Mouse (Mus musculus) limb, embryonic 15.5 days (tissue): Measurements from ENCODE around the gene Fam205a4. TPM values are rescaled to one million over a fixed set of nuclear protein-coding genes. Genes with fewer than 3 reads are reported as not detected.
"Not testable (repeated sequence)": the region's sequence is repeated elsewhere in the genome, so short reads cannot be mapped to it uniquely, and the experiment has no call there.

ENCODE experiments used
- ATAC-seq: fragments of 200-750 bp; cut with Nextera tagmentation; 2 replicates; pipeline ENCODE4 v1.8.0; 2017; ENCODE audit warnings: low read depth, moderate TSS enrichment; ENCODE audit not compliant: insufficient number of reproducible peaks, low FRiP score, low TSS enrichment
- H3K27ac ChIP-seq: fragments of 300-500 bp; sonication (generic); 2 replicates; pipeline ENCODE4 v1.5.1; 2015; ENCODE audit warnings: moderate library complexity, mild to moderate bottlenecking, inconsistent platforms
- H3K27me3 ChIP-seq: fragments of 300-500 bp; sonication (generic); 2 replicates; pipeline ENCODE4 v1.6.1; 2015; ENCODE audit warnings: inconsistent platforms
- H3K36me3 ChIP-seq: fragments of 300-500 bp; sonication (generic); 2 replicates; pipeline ENCODE4 v1.6.1; 2015; ENCODE audit warnings: inconsistent platforms
- H3K4me1 ChIP-seq: fragments of 300-500 bp; sonication (generic); 2 replicates; pipeline ENCODE4 v1.6.1; 2015; ENCODE audit warnings: inconsistent platforms
- H3K4me2 ChIP-seq: fragments of 300-500 bp; sonication (generic); 2 replicates; pipeline ENCODE4 v1.6.1; 2015; ENCODE audit warnings: mild to moderate bottlenecking, inconsistent platforms
- H3K4me3 ChIP-seq: fragments of 300-500 bp; sonication (generic); 2 replicates; pipeline ENCODE4 v1.5.1; 2015; ENCODE audit warnings: mild to moderate bottlenecking, inconsistent platforms
- H3K9ac ChIP-seq: fragments of 300-500 bp; sonication (generic); 2 replicates; pipeline ENCODE4 v1.6.1; 2015; ENCODE audit warnings: inconsistent platforms
- H3K9me3 ChIP-seq: fragments of 300-500 bp; sonication (generic); 2 replicates; pipeline ENCODE4 v1.6.1; 2016; ENCODE audit warnings: inconsistent platforms
- WGBS: fragments of 180-500 bp; shearing (Covaris S2); methylation state at CpG from one replicate; pipeline ENCODE4 v1.1.7; 2015; 5-methylcytosine and 5-hydroxymethylcytosine counted together
- polyA plus RNA-seq: library from polyadenylated mRNA; unstranded; fragments of >200 nt; fragmentation: Nextera tagmentation; extraction: Ambion mirVana; gene quantifications from 2 replicates; pipeline ENCODE4 v1.2.1, GENCODE M21; 2015

Gene Fam205a4
- 0.26 and 0.50 TPM in 2 replicates for polyA plus RNA-seq

DNA sequence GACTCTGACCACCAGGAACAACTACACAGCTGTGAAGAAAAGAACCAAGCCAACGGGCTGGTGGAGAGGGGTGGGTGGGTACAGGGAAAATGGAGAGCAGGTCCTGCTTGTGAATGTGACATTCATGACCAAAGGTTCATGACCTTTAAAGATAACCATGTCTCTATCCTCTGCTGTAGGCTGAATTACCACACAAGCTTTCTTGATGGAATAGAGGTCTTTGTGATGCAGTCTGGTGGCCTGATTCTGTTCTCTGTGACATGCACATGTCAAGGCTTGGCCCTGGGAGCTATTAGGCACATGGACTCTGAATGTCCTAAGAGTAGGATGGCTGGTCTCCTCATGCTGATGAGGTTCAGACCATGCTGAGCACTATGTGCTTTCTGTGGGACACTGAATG lies at the start of gene Fam205a4:
TSS of gene Fam205a4 (plus strand) at position 301 of the 400 bp plus-strand sequence.
- H3K9ac ChIP-seq, H3K4me2 ChIP-seq, ATAC-seq, H3K4me3 ChIP-seq, H3K36me3 ChIP-seq, H3K9me3 ChIP-seq, H3K27ac ChIP-seq, H3K4me1 ChIP-seq, H3K27me3 ChIP-seq: not testable (repeated sequence)
- WGBS = no CpG with 5 or more reads among the region's 1 CpGs

DNA sequence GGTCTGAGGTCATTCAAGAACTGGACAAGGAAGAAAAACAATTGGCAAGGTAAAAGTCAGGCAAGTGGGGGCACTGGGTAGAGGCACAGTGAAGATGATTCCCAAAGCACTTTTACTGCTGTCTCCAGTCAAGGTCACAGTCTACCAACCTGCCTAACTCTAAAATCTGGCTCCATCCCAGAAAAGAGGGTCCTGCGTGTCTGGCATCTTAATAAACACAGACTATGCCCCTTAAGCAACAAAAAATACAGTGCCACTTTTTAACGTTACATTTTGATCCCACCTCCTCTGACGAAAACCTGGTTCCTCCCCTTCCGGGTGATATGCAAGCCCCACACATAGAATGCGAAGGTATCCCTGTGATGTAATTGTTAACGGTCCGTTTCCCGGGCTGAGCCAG lies 24.6 kb upstream of the Fam205a4 start, which contains the start of gene Gm20878:
TSS of gene Gm20878 (plus strand) at position 301 of the 400 bp plus-strand sequence.
- ATAC-seq, H3K4me1 ChIP-seq, H3K9me3 ChIP-seq, H3K4me2 ChIP-seq, H3K27ac ChIP-seq, H3K4me3 ChIP-seq, H3K9ac ChIP-seq, H3K27me3 ChIP-seq, H3K36me3 ChIP-seq: not testable (repeated sequence)
- WGBS = no CpG with 5 or more reads among the region's 8 CpGs

Other genes with a start within 250 kb of the Fam205a4 start
- 113 and 123 TPM in 2 replicates for gene Dctn3, start 242.9 kb upstream of the Fam205a4 start, polyA plus RNA-seq
- gene Arid3c, start 234.9 kb upstream of the Fam205a4 start, polyA plus RNA-seq = not detected in 2 replicates
- 38.7 and 44.8 TPM in 2 replicates for gene Galt, start 210.8 kb upstream of the Fam205a4 start, polyA plus RNA-seq
- 76.1 and 88.5 TPM in 2 replicates for gene Sigmar1, start 209.9 kb upstream of the Fam205a4 start, polyA plus RNA-seq
- gene Ccl27a, start 191.8 kb upstream of the Fam205a4 start, polyA plus RNA-seq = 35.4 and 42.1 TPM in 2 replicates
- gene Gm21541, start 62.4 kb upstream of the Fam205a4 start, polyA plus RNA-seq = 18.0 and 19.5 TPM in 2 replicates
- 1.7 and 2.6 TPM in 2 replicates for gene Gm20878, start 24.5 kb upstream of the Fam205a4 start, polyA plus RNA-seq
- gene Gm21093, start 68.7 kb downstream of the Fam205a4 start, polyA plus RNA-seq = 0.12 and 0.14 TPM in 2 replicates
- gene Gm3893, start 125.1 kb downstream of the Fam205a4 start, polyA plus RNA-seq = not detected in 2 replicates
- 12.7 and 18.0 TPM in 2 replicates for gene Gm13304, start 148.8 kb downstream of the Fam205a4 start, polyA plus RNA-seq
- gene Gm13306, start 187.4 kb downstream of the Fam205a4 start, polyA plus RNA-seq = not detected in 2 replicates
- 0.46 and 1.4 TPM in 2 replicates for gene Gm13305, start 202.5 kb downstream of the Fam205a4 start, polyA plus RNA-seq